Mouse (Mus musculus) liver, adult 2 months (tissue): ENCODE measurements around the gene Zdhhc18.

Experiments used
- CTCF ChIP-seq: fragments of 200-500 bp; IDR thresholded peaks from 2 replicates; pipeline ENCODE4 v1.5.1; 2011; ENCODE audit warnings: low read depth, low read length, control low read depth
- POLR2A ChIP-seq: fragments of 200-500 bp; IDR thresholded peaks from 2 replicates; pipeline ENCODE4 v1.6.1; 2011; ENCODE audit warnings: low read length, control low read depth; ENCODE audit not compliant: insufficient read depth; ENCODE audit errors: extremely low read depth

GRCm38 (mm10) chr4:133600306-133600705 is 49.6 kb downstream of the Zdhhc18 start:
- TF ChIP-seq CTCF: no peak
- no peak for TF ChIP-seq POLR2A
